Mouse (Mus musculus): Measurements from ENCODE around the gene Adgrf5. TPM values are rescaled to one million over a fixed set of nuclear protein-coding genes. Genes with fewer than 3 reads are reported as not detected.
"Not testable (repeated sequence)": the region's sequence is repeated elsewhere in the genome, so short reads cannot be mapped to it uniquely, and the experiment has no call there.

Adgrf5 gene
- total and polyA plus RNA-seq, 3 experiments: not detected

DNA sequence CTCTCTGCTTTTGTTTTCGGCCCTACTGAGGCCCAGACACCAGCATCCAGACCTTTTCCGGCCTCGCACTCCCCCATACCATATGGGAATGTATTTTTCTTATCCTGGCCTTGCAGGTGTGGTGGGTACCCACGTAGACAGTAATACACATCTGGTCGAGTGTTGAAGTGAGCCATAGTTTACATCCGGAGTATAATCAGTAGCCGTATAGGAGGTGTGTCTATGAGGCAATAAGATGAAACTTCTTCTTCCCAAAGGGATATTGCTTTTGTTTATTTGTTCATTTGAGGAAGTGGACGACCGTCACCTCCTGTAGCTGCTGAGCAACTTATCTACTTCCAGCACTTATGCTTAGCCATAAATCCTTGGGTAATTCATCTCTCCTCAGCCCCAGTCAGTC is 26.2 kb upstream of the Adgrf5 start:
- no peak for DNase-seq (ENCODE audit: extremely low read depth)
- dilution Hi-C loops (cut with MboI; ENCODE audit: extremely low pct_ligation_motif_present, extremely low pct_unique_long_range_greater_than_20kb, low sequenced_read_pairs) (no loop called here), in situ Hi-C loops (cut with MboI; ENCODE audit: low pct_ligation_motif_present, low pct_unique_long_range_greater_than_20kb, low sequenced_read_pairs) (no loop called here)
- H3K9ac ChIP-seq (ENCODE audit: insufficient read depth, low read depth): no peak overlapping the region
- TF ChIP-seq CHD2 (IDR thresholded peaks at IDR 0.05; ENCODE audit: low read length) (no peak), USF1 (IDR thresholded peaks at IDR 0.05; ENCODE audit: low read depth, low read length) (no peak), GABPA (IDR thresholded peaks at IDR 0.05; ENCODE audit: insufficient replicate concordance, low read depth, low read length) (no peak)
- H3K27ac ChIP-seq (ENCODE audit: insufficient read depth, low read depth): no peak overlapping the region
- H3K9me3 ChIP-seq (replicated peaks; ENCODE audit: low read length): peaks cover 38% of the 10 kb centered on the region
- H3K4me2 ChIP-seq (ENCODE audit: insufficient read depth, low read depth, poor library complexity, severe bottlenecking): no peak overlapping the region
- H3K4me3 ChIP-seq (replicated peaks in 1 of 3; ENCODE audit: low read depth in 2 of 3, low read length in 2 of 3, poor library complexity in 1 of 3): no peak overlapping the region
- no peaks in the 10 kb centered on the region for H3K27me3 ChIP-seq (replicated peaks)
- H3K79me2 ChIP-seq (replicated peaks; ENCODE audit: control insufficient read depth, extremely low read depth, insufficient read depth, poor library complexity, severe bottlenecking): no peaks in the 10 kb centered on the region
- H3K36me3 ChIP-seq (replicated peaks in 1 of 2; ENCODE audit: control insufficient read depth in 1 of 2, insufficient read depth in 1 of 2, low read length in 1 of 2): no peaks in the 10 kb centered on the region
- H3K4me1 ChIP-seq (ENCODE audit: control insufficient read depth in 1 of 2, insufficient read depth in 2 of 2): peaks cover 0 to 4% of the 10 kb centered on the region in 2 experiments; a peak in 1 of 4 replicates

DNA sequence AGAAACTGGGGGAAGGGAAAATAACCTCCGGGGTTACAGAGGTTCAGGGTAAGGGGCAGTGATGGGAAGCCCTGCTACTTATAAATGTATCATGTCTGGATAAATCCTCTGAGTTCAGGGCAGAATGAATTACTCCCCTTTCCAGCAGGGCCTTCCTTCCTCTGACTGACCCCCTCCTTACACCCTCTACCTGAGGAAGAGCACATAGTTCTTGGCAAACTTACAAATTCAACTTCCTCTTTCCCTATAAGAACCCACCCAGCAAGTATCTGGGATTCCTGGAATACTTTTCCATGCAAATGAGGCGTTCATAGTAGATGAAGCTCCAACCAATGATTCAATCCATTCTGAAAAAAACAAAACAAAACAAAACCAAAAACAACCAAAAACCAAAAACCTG is 22.6 kb upstream of the Adgrf5 start:
- Histone ChIP-seq H3K9ac (ENCODE audit: insufficient read depth, low read depth) (no peak overlapping the region), H3K4me1 (ENCODE audit: control insufficient read depth in 1 of 2, insufficient read depth in 2 of 2) (peaks cover 0 to 4% of the 10 kb centered on the region in 2 experiments; a peak in 1 of 4 replicates), H3K79me2 (replicated peaks; ENCODE audit: control insufficient read depth, extremely low read depth, insufficient read depth, poor library complexity, severe bottlenecking) (no peaks in the 10 kb centered on the region), H3K27ac (ENCODE audit: insufficient read depth, low read depth) (no peak overlapping the region), H3K4me2 (ENCODE audit: insufficient read depth, low read depth, poor library complexity, severe bottlenecking) (no peak overlapping the region), H3K4me3 (replicated peaks in 1 of 3; ENCODE audit: low read depth in 2 of 3, low read length in 2 of 3, poor library complexity in 1 of 3) (no peak overlapping the region), H3K36me3 (replicated peaks in 1 of 2; ENCODE audit: control insufficient read depth in 1 of 2, insufficient read depth in 1 of 2, low read length in 1 of 2) (no peaks in the 10 kb centered on the region), H3K9me3 (replicated peaks; ENCODE audit: low read length) (peaks cover 23% of the 10 kb centered on the region), H3K27me3 (replicated peaks) (no peaks in the 10 kb centered on the region)
- TF ChIP-seq PAX5 (IDR thresholded peaks at IDR 0.05; ENCODE audit: low read length) (no peak), MYC (IDR thresholded peaks at IDR 0.05; ENCODE audit: low read depth, low read length) (no peak), RAD21 (IDR thresholded peaks at IDR 0.05; ENCODE audit: low read depth, low read length) (no peak), CHD2 (IDR thresholded peaks at IDR 0.05; ENCODE audit: low read length) (no peak), NELFE (IDR thresholded peaks at IDR 0.05; ENCODE audit: low read depth, low read length) (no peak), TBP (conservative IDR thresholded peaks at IDR 0.05; ENCODE audit: low read depth, low read length) (no peak), ZNF384 (IDR thresholded peaks at IDR 0.05; ENCODE audit: low read depth, low read length) (no peak), E2F4 (IDR thresholded peaks at IDR 0.05; ENCODE audit: insufficient replicate concordance, low read depth, low read length) (no peak), CTCF (conservative IDR thresholded peaks at IDR 0.05 in 1 of 2, IDR thresholded peaks at IDR 0.05 in 1 of 2; ENCODE audit: low read depth in 2 of 2, low read length in 2 of 2) (no peak), USF1 (IDR thresholded peaks at IDR 0.05; ENCODE audit: low read depth, low read length) (no peak)
- dilution Hi-C loops (cut with MboI; ENCODE audit: extremely low pct_ligation_motif_present, extremely low pct_unique_long_range_greater_than_20kb, low sequenced_read_pairs) (no loop called here), in situ Hi-C loops (cut with MboI; ENCODE audit: low pct_ligation_motif_present, low pct_unique_long_range_greater_than_20kb, low sequenced_read_pairs) (no loop called here)
- DNase-seq (ENCODE audit: extremely low read depth): no peak

DNA sequence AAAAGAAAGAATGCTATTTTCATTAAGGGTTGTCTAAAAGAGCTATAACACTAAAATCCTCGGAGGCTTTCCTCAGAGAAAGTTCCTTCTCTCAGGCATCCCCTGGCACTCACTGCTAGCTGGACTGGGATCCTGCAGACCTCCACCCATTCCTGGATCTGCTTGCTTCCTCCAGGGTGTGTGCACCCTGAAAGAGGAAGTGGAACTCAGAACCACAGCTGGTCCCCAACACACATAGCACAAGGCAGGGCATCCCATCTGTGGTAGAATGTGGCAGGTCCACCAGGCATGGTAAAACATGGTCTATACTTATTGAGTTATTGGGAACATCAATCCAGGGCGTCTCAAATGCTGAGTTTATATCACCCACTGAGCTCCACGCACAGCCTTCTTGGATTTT is 22.0 kb upstream of the Adgrf5 start:
- DNase-seq (ENCODE audit: extremely low read depth): no peak
- H3K4me2 ChIP-seq (ENCODE audit: insufficient read depth, low read depth, poor library complexity, severe bottlenecking): no peak overlapping the region
- no peak overlapping the region for H3K27ac ChIP-seq (ENCODE audit: insufficient read depth, low read depth)
- no peaks in the 10 kb centered on the region for H3K79me2 ChIP-seq (replicated peaks; ENCODE audit: control insufficient read depth, extremely low read depth, insufficient read depth, poor library complexity, severe bottlenecking)
- TF ChIP-seq POLR2AphosphoS2 (IDR thresholded peaks at IDR 0.05; ENCODE audit: low read depth, low read length) (no peak), CHD2 (IDR thresholded peaks at IDR 0.05; ENCODE audit: low read length) (no peak), RCOR1 (conservative IDR thresholded peaks at IDR 0.05; ENCODE audit: low read depth, low read length) (no peak), MEF2A (IDR thresholded peaks at IDR 0.05; ENCODE audit: borderline replicate concordance, low read depth, low read length) (no peak), HCFC1 (IDR thresholded peaks at IDR 0.05; ENCODE audit: low read depth, low read length) (no peak), UBTF (IDR thresholded peaks at IDR 0.05; ENCODE audit: low read depth, low read length) (no peak), NRF1 (IDR thresholded peaks at IDR 0.05; ENCODE audit: low read depth, low read length) (no peak), ELF1 (IDR thresholded peaks at IDR 0.05; ENCODE audit: low read depth, low read length) (no peak)
- no peak overlapping the region for H3K4me3 ChIP-seq (replicated peaks in 1 of 3; ENCODE audit: low read depth in 2 of 3, low read length in 2 of 3, poor library complexity in 1 of 3)
- in situ Hi-C loops (cut with MboI; ENCODE audit: low pct_ligation_motif_present, low pct_unique_long_range_greater_than_20kb, low sequenced_read_pairs) (no loop called here), dilution Hi-C loops (cut with MboI; ENCODE audit: extremely low pct_ligation_motif_present, extremely low pct_unique_long_range_greater_than_20kb, low sequenced_read_pairs) (no loop called here)
- H3K4me1 ChIP-seq (ENCODE audit: control insufficient read depth in 1 of 2, insufficient read depth in 2 of 2): peaks cover 0 to 4% of the 10 kb centered on the region in 2 experiments; a peak in 1 of 4 replicates
- no peaks in the 10 kb centered on the region for H3K36me3 ChIP-seq (replicated peaks in 1 of 2; ENCODE audit: control insufficient read depth in 1 of 2, insufficient read depth in 1 of 2, low read length in 1 of 2)
- H3K27me3 ChIP-seq (replicated peaks): no peaks in the 10 kb centered on the region
- no peak overlapping the region for H3K9ac ChIP-seq (ENCODE audit: insufficient read depth, low read depth)
- peaks cover 23% of the 10 kb centered on the region for H3K9me3 ChIP-seq (replicated peaks; ENCODE audit: low read length)

DNA sequence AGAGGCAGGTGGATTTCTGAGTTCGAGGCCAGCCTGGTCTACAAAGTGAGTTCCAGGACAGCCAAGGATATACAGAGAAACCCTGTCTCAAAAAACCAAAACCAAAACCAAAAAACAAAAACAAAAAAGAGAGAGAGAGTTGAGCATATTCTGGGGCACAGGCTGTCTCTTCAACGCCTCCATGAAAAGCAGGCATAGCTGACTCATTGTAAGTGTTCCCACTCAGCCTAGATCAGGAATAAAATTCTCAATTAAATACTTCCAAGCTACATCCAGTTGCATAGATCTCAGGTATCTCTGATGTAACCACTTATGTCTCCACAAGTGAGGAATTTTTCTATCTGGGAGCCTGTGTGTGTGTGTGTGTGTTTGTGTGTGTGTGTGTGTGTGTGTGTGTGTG is 13.8 kb upstream of the Adgrf5 start:
- in situ Hi-C loops (cut with MboI; ENCODE audit: low pct_ligation_motif_present, low pct_unique_long_range_greater_than_20kb, low sequenced_read_pairs); H3K4me3 ChIP-seq (replicated peaks in 1 of 3; ENCODE audit: low read depth in 2 of 3, low read length in 2 of 3, poor library complexity in 1 of 3): not testable (repeated sequence)

More for the DNA sequence above, 13.8 kb upstream of the Adgrf5 start:
- DNase-seq (ENCODE audit: extremely low read depth); H3K27ac ChIP-seq (ENCODE audit: insufficient read depth, low read depth); H3K79me2 ChIP-seq (replicated peaks; ENCODE audit: control insufficient read depth, extremely low read depth, insufficient read depth, poor library complexity, severe bottlenecking); H3K9ac ChIP-seq (ENCODE audit: insufficient read depth, low read depth); H3K27me3 ChIP-seq (replicated peaks); H3K4me2 ChIP-seq (ENCODE audit: insufficient read depth, low read depth, poor library complexity, severe bottlenecking); H3K4me1 ChIP-seq (ENCODE audit: control insufficient read depth in 1 of 2, insufficient read depth in 2 of 2); dilution Hi-C loops (cut with MboI; ENCODE audit: extremely low pct_ligation_motif_present, extremely low pct_unique_long_range_greater_than_20kb, low sequenced_read_pairs); H3K36me3 ChIP-seq (replicated peaks in 1 of 2; ENCODE audit: control insufficient read depth in 1 of 2, insufficient read depth in 1 of 2, low read length in 1 of 2): not testable (repeated sequence)
- peaks cover 10% of the 10 kb centered on the region for H3K9me3 ChIP-seq (replicated peaks; ENCODE audit: low read length)

All from CH12.LX (cell line).